Mouse (Mus musculus): ENCODE measurements around the gene Efhc2. TPM values are rescaled to one million over a fixed set of nuclear protein-coding genes. Genes with fewer than 3 reads are reported as not detected.

The Efhc2 gene
- polyA plus RNA-seq (2015; fragmentation: Nextera tagmentation; extraction: Ambion mirVana) = 2.7 and 3.5 TPM in 2 replicates

- WGBS = 18% methylated on average over 12 of the region's 19 CpGs
These were observed at the start of gene Efhc2 for GRCm38 (mm10) chrX:17319126-17319583. Efhc2 (minus strand) TSS chrX:17319368.

GRCm38 (mm10) chrX:17365114-17365513 lies 45.9 kb upstream of the Efhc2 start:
- no peaks in the 10 kb centered on the region for H3K36me3 ChIP-seq (ENCODE audit: control insufficient read depth, insufficient read depth, low read length)
- H3K27ac ChIP-seq (ENCODE audit: low read depth, low read length) = no peak overlapping the region
- no peaks in the 10 kb centered on the region for H3K4me1 ChIP-seq (ENCODE audit: control insufficient read depth, insufficient read depth, low read depth, low read length)
- no peak overlapping the region for H3K4me2 ChIP-seq (ENCODE audit: low read length)
- no peak for ATAC-seq
- WGBS = 64% methylated on average over 2 of the region's 2 CpGs
- H3K9me3 ChIP-seq (ENCODE audit: control insufficient read depth, low read length) = no peaks in the 10 kb centered on the region
- no peak overlapping the region for H3K4me3 ChIP-seq (ENCODE audit: low read length)
- H3K9ac ChIP-seq (ENCODE audit: low read depth, low read length) = no peak overlapping the region
- H3K27me3 ChIP-seq (replicated peaks; ENCODE audit: control insufficient read depth, insufficient read depth, low read length) = no peaks in the 10 kb centered on the region

More at GRCm38 (mm10) chrX:17319126-17319583, at the start of gene Efhc2:
- H3K4me3 ChIP-seq (ENCODE audit: low read length) = peak within 1 kb of the TSS; percentile 41
- no peaks in the 10 kb centered on the region for H3K27me3 ChIP-seq (replicated peaks; ENCODE audit: control insufficient read depth, insufficient read depth, low read length)
- H3K9ac ChIP-seq (ENCODE audit: low read depth, low read length) = peak within 1 kb of the TSS; percentile 61
- ATAC-seq = peak; percentile 94
- peak within 1 kb of the TSS; percentile 39; the same call in 1 of the 2 replicates for H3K27ac ChIP-seq (ENCODE audit: low read depth, low read length)
- H3K4me2 ChIP-seq (ENCODE audit: low read length) = peak within 1 kb of the TSS; percentile 60
- H3K36me3 ChIP-seq (ENCODE audit: control insufficient read depth, insufficient read depth, low read length) = no peaks in the 10 kb centered on the region
- no peaks in the 10 kb centered on the region for H3K9me3 ChIP-seq (ENCODE audit: control insufficient read depth, low read length)
- no peaks in the 10 kb centered on the region for H3K4me1 ChIP-seq (ENCODE audit: control insufficient read depth, insufficient read depth, low read depth, low read length)

- no peak overlapping the region for H3K4me3 ChIP-seq (ENCODE audit: low read length)
- H3K27me3 ChIP-seq (replicated peaks; ENCODE audit: control insufficient read depth, insufficient read depth, low read length) = no peaks in the 10 kb centered on the region
- no peak overlapping the region for H3K27ac ChIP-seq (ENCODE audit: low read depth, low read length)
- WGBS = 92% methylated on average over 3 of the region's 3 CpGs
- ATAC-seq = no peak
- no peaks in the 10 kb centered on the region for H3K4me1 ChIP-seq (ENCODE audit: control insufficient read depth, insufficient read depth, low read depth, low read length)
- no peak overlapping the region for H3K9ac ChIP-seq (ENCODE audit: low read depth, low read length)
- H3K36me3 ChIP-seq (ENCODE audit: control insufficient read depth, insufficient read depth, low read length) = no peaks in the 10 kb centered on the region
- H3K9me3 ChIP-seq (ENCODE audit: control insufficient read depth, low read length) = no peaks in the 10 kb centered on the region
- H3K4me2 ChIP-seq (ENCODE audit: low read length) = no peak overlapping the region
These were observed 18.8 kb downstream of the Efhc2 start for GRCm38 (mm10) chrX:17300349-17300880.

- Histone ChIP-seq H3K36me3 (ENCODE audit: control insufficient read depth, insufficient read depth, low read length) (no peaks in the 10 kb centered on the region), H3K4me3 (ENCODE audit: low read length) (no peak overlapping the region), H3K27ac (ENCODE audit: low read depth, low read length) (no peak overlapping the region), H3K9me3 (ENCODE audit: control insufficient read depth, low read length) (no peaks in the 10 kb centered on the region), H3K4me2 (ENCODE audit: low read length) (no peak overlapping the region), H3K4me1 (ENCODE audit: control insufficient read depth, insufficient read depth, low read depth, low read length) (no peaks in the 10 kb centered on the region), H3K9ac (ENCODE audit: low read depth, low read length) (no peak overlapping the region), H3K27me3 (replicated peaks; ENCODE audit: control insufficient read depth, insufficient read depth, low read length) (no peaks in the 10 kb centered on the region)
- WGBS = 76% methylated on average over 2 of the region's 2 CpGs
- ATAC-seq = no peak
These were observed 35.3 kb downstream of the Efhc2 start for GRCm38 (mm10) chrX:17283899-17284298.

- Histone ChIP-seq H3K9ac (ENCODE audit: low read depth, low read length) (no peak overlapping the region), H3K4me1 (ENCODE audit: control insufficient read depth, insufficient read depth, low read depth, low read length) (no peaks in the 10 kb centered on the region), H3K27ac (ENCODE audit: low read depth, low read length) (no peak overlapping the region), H3K4me2 (ENCODE audit: low read length) (no peak overlapping the region), H3K27me3 (replicated peaks; ENCODE audit: control insufficient read depth, insufficient read depth, low read length) (no peaks in the 10 kb centered on the region), H3K9me3 (ENCODE audit: control insufficient read depth, low read length) (no peaks in the 10 kb centered on the region), H3K36me3 (ENCODE audit: control insufficient read depth, insufficient read depth, low read length) (no peaks in the 10 kb centered on the region), H3K4me3 (ENCODE audit: low read length) (no peak overlapping the region)
- ATAC-seq = no peak
These were observed 94.0 kb downstream of the Efhc2 start for GRCm38 (mm10) chrX:17225141-17225540.

- Histone ChIP-seq H3K9me3 (ENCODE audit: control insufficient read depth, low read length) (no peaks in the 10 kb centered on the region), H3K27ac (ENCODE audit: low read depth, low read length) (no peak overlapping the region), H3K36me3 (ENCODE audit: control insufficient read depth, insufficient read depth, low read length) (no peaks in the 10 kb centered on the region), H3K9ac (ENCODE audit: low read depth, low read length) (no peak overlapping the region), H3K4me1 (ENCODE audit: control insufficient read depth, insufficient read depth, low read depth, low read length) (no peaks in the 10 kb centered on the region), H3K27me3 (replicated peaks; ENCODE audit: control insufficient read depth, insufficient read depth, low read length) (no peaks in the 10 kb centered on the region), H3K4me3 (ENCODE audit: low read length) (no peak overlapping the region), H3K4me2 (ENCODE audit: low read length) (no peak overlapping the region)
- no peak for ATAC-seq
These were observed 101.7 kb downstream of the Efhc2 start for GRCm38 (mm10) chrX:17217451-17217850.

GRCm38 (mm10) chrX:17213515-17213914 lies 105.7 kb downstream of the Efhc2 start:
- H3K4me3 ChIP-seq (ENCODE audit: low read length) = no peak overlapping the region
- no peak overlapping the region for H3K4me2 ChIP-seq (ENCODE audit: low read length)
- no peaks in the 10 kb centered on the region for H3K9me3 ChIP-seq (ENCODE audit: control insufficient read depth, low read length)
- ATAC-seq = no peak
- no peak overlapping the region for H3K27ac ChIP-seq (ENCODE audit: low read depth, low read length)
- no peaks in the 10 kb centered on the region for H3K27me3 ChIP-seq (replicated peaks; ENCODE audit: control insufficient read depth, insufficient read depth, low read length)
- no peak overlapping the region for H3K9ac ChIP-seq (ENCODE audit: low read depth, low read length)
- H3K36me3 ChIP-seq (ENCODE audit: control insufficient read depth, insufficient read depth, low read length) = no peaks in the 10 kb centered on the region
- 72% methylated on average over 2 of the region's 2 CpGs for WGBS
- no peaks in the 10 kb centered on the region for H3K4me1 ChIP-seq (ENCODE audit: control insufficient read depth, insufficient read depth, low read depth, low read length)

- Histone ChIP-seq H3K9ac (ENCODE audit: low read depth, low read length) (no peak overlapping the region), H3K27me3 (replicated peaks; ENCODE audit: control insufficient read depth, insufficient read depth, low read length) (no peaks in the 10 kb centered on the region), H3K4me2 (ENCODE audit: low read length) (no peak overlapping the region), H3K4me1 (ENCODE audit: control insufficient read depth, insufficient read depth, low read depth, low read length) (no peaks in the 10 kb centered on the region), H3K4me3 (ENCODE audit: low read length) (no peak overlapping the region), H3K9me3 (ENCODE audit: control insufficient read depth, low read length) (no peaks in the 10 kb centered on the region), H3K27ac (ENCODE audit: low read depth, low read length) (no peak overlapping the region), H3K36me3 (ENCODE audit: control insufficient read depth, insufficient read depth, low read length) (no peaks in the 10 kb centered on the region)
- no peak for ATAC-seq
- whole genome bisulfite sequencing = 83% methylated on average over 3 of the region's 3 CpGs
These were observed 143.4 kb downstream of the Efhc2 start for GRCm38 (mm10) chrX:17175748-17176147.

- WGBS = no CpG with 5 or more reads among the region's 1 CpGs
- H3K36me3 ChIP-seq (ENCODE audit: control insufficient read depth, insufficient read depth, low read length) = no peaks in the 10 kb centered on the region
- no peak overlapping the region for H3K27ac ChIP-seq (ENCODE audit: low read depth, low read length)
- no peaks in the 10 kb centered on the region for H3K4me1 ChIP-seq (ENCODE audit: control insufficient read depth, insufficient read depth, low read depth, low read length)
- H3K4me3 ChIP-seq (ENCODE audit: low read length) = no peak overlapping the region
- H3K9ac ChIP-seq (ENCODE audit: low read depth, low read length) = no peak overlapping the region
- no peak overlapping the region for H3K4me2 ChIP-seq (ENCODE audit: low read length)
- H3K27me3 ChIP-seq (replicated peaks; ENCODE audit: control insufficient read depth, insufficient read depth, low read length) = no peaks in the 10 kb centered on the region
- no peak for ATAC-seq
- no peaks in the 10 kb centered on the region for H3K9me3 ChIP-seq (ENCODE audit: control insufficient read depth, low read length)
These were observed 153.5 kb downstream of the Efhc2 start for GRCm38 (mm10) chrX:17165638-17166037.
